Mouse (Mus musculus): ENCODE data around the gene Wdr49. TPM values are rescaled to one million over a fixed set of nuclear protein-coding genes. Genes with fewer than 3 reads are reported as not detected.

Wdr49 gene
- polyA plus RNA-seq, 1 experiment: 0.48 TPM

GRCm38 (mm10) chr3:75269978-75270377 is 212.0 kb downstream of the Wdr49 start, which contains the start of gene Serpini2:
Gene Serpini2 (minus strand): TSS chr3:75270078.
- H3K27ac ChIP-seq (ENCODE audit: control insufficient read depth, insufficient read depth, low read depth, low read length): no peak within 1 kb of the TSS
- TF ChIP-seq CTCF (IDR thresholded peaks at IDR 0.05; ENCODE audit: control insufficient read depth, insufficient read depth, insufficient replicate concordance, low read depth, low read length) (no peak), POLR2A (IDR thresholded peaks at IDR 0.05; ENCODE audit: control insufficient read depth, low read depth, low read length) (no peak)
- H3K4me3 ChIP-seq (ENCODE audit: control insufficient read depth, low read depth, low read length): no peak within 1 kb of the TSS
- no peaks in the 10 kb centered on the region for H3K27me3 ChIP-seq (ENCODE audit: control insufficient read depth, insufficient read depth, low read length)
- no peaks in the 10 kb centered on the region for H3K4me1 ChIP-seq (ENCODE audit: control insufficient read depth, insufficient read depth, low read length)
- H3K36me3 ChIP-seq (ENCODE audit: control insufficient read depth, insufficient read depth, low read length): no peaks in the 10 kb centered on the region

GRCm38 (mm10) chr3:75259356-75259755 is 222.6 kb downstream of the Wdr49 start:
- H3K36me3 ChIP-seq (ENCODE audit: control insufficient read depth, insufficient read depth, low read length): no peaks in the 10 kb centered on the region
- TF ChIP-seq CTCF (IDR thresholded peaks at IDR 0.05; ENCODE audit: control insufficient read depth, insufficient read depth, insufficient replicate concordance, low read depth, low read length) (no peak), POLR2A (IDR thresholded peaks at IDR 0.05; ENCODE audit: control insufficient read depth, low read depth, low read length) (no peak)
- no peaks in the 10 kb centered on the region for H3K27me3 ChIP-seq (ENCODE audit: control insufficient read depth, insufficient read depth, low read length)
- no peak overlapping the region for H3K27ac ChIP-seq (ENCODE audit: control insufficient read depth, insufficient read depth, low read depth, low read length)
- no peaks in the 10 kb centered on the region for H3K4me1 ChIP-seq (ENCODE audit: control insufficient read depth, insufficient read depth, low read length)
- H3K4me3 ChIP-seq (ENCODE audit: control insufficient read depth, low read depth, low read length): no peak overlapping the region

Other genes with a start within 250 kb of the Wdr49 start
- gene Serpini2, start 212.1 kb downstream of the Wdr49 start, polyA plus RNA-seq (2012; rRNA removed): 0.11 TPM in 1 of 2 replicates, not detected in the other
- 8.1 and 11.5 TPM in 2 replicates for gene Pdcd10, start 74.7 kb upstream of the Wdr49 start, polyA plus RNA-seq (2012; rRNA removed)
- gene Serpini1, start 75.4 kb upstream of the Wdr49 start, polyA plus RNA-seq (2012; rRNA removed): 0.93 and 1.8 TPM in 2 replicates

Measured in testis, adult 2 months (tissue).